Mouse (Mus musculus) megakaryocyte, embryonic 14.5 days (primary cell): ENCODE results near the gene Coq10a. TPM values are rescaled to one million over a fixed set of nuclear protein-coding genes. Genes with fewer than 3 reads are reported as not detected.

Experiments
- H3K27me3 ChIP-seq: replicated peaks from 2 replicates; pipeline ENCODE3; 2012; ENCODE audit warnings: inconsistent platforms
- H3K36me3 ChIP-seq: replicated peaks from 2 replicates; pipeline ENCODE3; 2012; ENCODE audit warnings: low read length, inconsistent platforms, mixed read lengths
- H3K4me1 ChIP-seq: 2 replicates; pipeline ENCODE4 v1.6.1; 2012; ENCODE audit warnings: inconsistent platforms
- H3K4me3 ChIP-seq: replicated peaks from 2 replicates; pipeline ENCODE3; 2012; ENCODE audit warnings: moderate library complexity, mild to moderate bottlenecking, inconsistent platforms
- H3K9me3 ChIP-seq: 2 replicates; pipeline ENCODE4 v1.6.1; 2012; ENCODE audit warnings: inconsistent platforms
- FLI1 ChIP-seq: IDR thresholded peaks from 2 replicates; pipeline ENCODE4 v1.6.1; 2012; ENCODE audit warnings: low read length, inconsistent platforms, mixed read lengths
- GATA1 ChIP-seq: IDR thresholded peaks from 3 replicates; pipeline ENCODE4 v1.6.1; 2012; ENCODE audit warnings: mixed read lengths, low read length, inconsistent platforms, borderline replicate concordance
- polyA plus RNA-seq: library from polyadenylated mRNA; stranded (reverse); fragments of >175 nt; gene quantifications from 2 replicates; pipeline ENCODE4 v1.2.3, GENCODE M21; 2012; ENCODE audit warnings: low replicate concordance; ENCODE audit not compliant: insufficient read depth

The Coq10a gene
- 5.0 and 18.0 TPM in 2 replicates for polyA plus RNA-seq

DNA sequence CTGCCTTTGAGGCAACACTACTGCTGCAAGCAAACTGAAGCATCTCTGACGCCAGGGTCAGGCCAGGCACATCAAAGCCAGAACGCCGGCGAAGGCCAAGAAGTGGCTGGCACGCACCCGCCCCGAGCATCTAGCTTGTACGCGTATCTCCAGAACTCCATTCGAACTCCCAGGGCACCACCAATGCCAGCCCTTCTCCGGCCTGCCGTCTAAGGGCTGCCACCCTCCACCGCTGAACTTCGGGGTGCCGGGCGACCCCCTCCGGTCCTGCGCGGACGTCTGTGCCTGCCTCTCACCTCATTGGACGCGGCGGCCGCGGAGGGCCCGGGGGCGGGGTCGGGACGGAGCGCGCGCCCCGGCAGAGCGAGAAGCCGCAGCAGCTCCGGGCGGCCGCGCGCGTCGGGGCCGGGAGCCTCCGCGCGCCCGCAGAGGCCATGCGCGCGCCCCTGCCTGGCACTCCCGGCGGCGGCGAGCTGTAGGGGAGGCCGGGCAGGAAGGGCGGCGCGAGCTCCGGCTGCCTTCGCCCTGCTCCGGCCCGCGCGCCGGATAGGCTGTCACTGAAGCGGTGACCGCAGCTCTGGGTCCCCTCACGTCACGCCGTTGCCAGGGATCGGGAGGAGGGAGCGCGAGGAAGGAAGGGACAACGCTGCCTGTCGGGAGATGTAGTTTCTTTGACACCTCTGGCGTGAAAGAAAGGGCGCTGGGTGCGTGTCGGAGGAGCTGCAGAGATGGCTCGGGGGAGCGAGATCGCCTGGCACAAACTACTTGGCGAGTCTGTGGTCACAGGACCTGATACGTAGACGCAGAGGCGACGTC is at the start of gene Coq10a:
Gene Coq10a, minus strand, starts transcription at position 596 of the 816 bp plus-strand sequence.
- H3K27me3 ChIP-seq = no peaks in the 10 kb centered on the region
- H3K9me3 ChIP-seq = no peaks in the 10 kb centered on the region
- H3K36me3 ChIP-seq = peaks cover 19% of the 10 kb centered on the region
- peak within 1 kb of the TSS; percentile 92 for H3K4me3 ChIP-seq
- H3K4me1 ChIP-seq = peaks cover 42% of the 10 kb centered on the region
- TF ChIP-seq GATA1 (no peak), FLI1 (no peak; the same call in 1 of the 2 replicates)

DNA sequence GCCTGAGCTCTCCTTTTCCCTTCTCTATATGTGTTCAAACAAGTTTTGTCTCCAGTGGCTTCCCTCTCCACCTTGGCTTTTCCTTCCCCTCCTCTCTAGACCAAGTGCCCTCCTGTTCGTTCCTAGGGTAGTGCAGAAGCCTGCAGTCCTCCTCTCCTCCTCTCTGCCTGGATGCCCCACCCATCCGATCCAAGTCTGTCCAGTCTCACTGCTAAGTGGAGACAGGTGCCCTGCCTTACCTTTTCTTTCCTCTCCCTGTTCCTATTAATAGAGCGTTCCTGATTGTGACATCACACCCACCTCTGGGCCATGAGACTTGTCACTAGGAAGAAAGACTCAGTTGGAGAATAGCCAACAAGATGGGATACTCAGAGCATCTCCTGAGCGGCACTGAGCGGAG is 46.1 kb upstream of the Coq10a start:
- Histone ChIP-seq H3K4me1 (peaks cover 44% of the 10 kb centered on the region), H3K27me3 (no peaks in the 10 kb centered on the region), H3K9me3 (no peaks in the 10 kb centered on the region), H3K4me3 (no peak overlapping the region), H3K36me3 (peaks cover 66% of the 10 kb centered on the region)
- TF ChIP-seq GATA1 (no peak), FLI1 (no peak)

- H3K27me3 ChIP-seq = no peaks in the 10 kb centered on the region
- peaks cover 58% of the 10 kb centered on the region for H3K4me1 ChIP-seq
- TF ChIP-seq GATA1 (no peak), FLI1 (no peak)
- H3K9me3 ChIP-seq = no peaks in the 10 kb centered on the region
- peaks cover 56% of the 10 kb centered on the region for H3K36me3 ChIP-seq
- peak overlapping the region; percentile 94 for H3K4me3 ChIP-seq
Measured at GRCm38 (mm10) chr10:128413076-128413475, 44.3 kb upstream of the Coq10a start.

DNA sequence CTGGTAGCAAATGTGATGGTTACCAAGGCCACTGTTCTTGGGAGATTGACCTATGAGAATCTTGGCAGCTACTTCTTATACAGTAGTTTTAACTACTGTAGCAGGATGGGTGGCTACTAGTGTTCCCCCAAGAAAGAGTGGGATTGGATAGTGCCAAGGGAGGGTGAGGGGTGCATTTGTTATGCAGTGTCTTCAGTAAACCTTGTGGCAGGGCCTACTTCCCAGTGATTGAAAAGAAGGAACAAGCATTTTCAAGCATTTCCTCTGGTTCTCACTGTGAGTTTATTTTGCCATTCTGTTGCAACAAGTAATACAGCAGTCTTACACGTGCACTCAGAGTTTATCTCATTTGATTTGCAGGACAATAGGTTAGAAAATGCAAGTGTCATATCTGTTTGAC is 43.8 kb upstream of the Coq10a start:
- Histone ChIP-seq H3K4me1 (peaks cover 61% of the 10 kb centered on the region), H3K9me3 (no peaks in the 10 kb centered on the region), H3K27me3 (no peaks in the 10 kb centered on the region), H3K4me3 (peak overlapping the region; percentile 94), H3K36me3 (peaks cover 56% of the 10 kb centered on the region)
- TF ChIP-seq GATA1 = no peak

GRCm38 (mm10) chr10:128412055-128412381 is 43.2 kb upstream of the Coq10a start:
- Histone ChIP-seq H3K4me1 (peaks cover 61% of the 10 kb centered on the region), H3K9me3 (no peaks in the 10 kb centered on the region), H3K36me3 (peaks cover 55% of the 10 kb centered on the region), H3K27me3 (no peaks in the 10 kb centered on the region), H3K4me3 (peak overlapping the region; percentile 94)
- no peak for TF ChIP-seq GATA1
- no peak for TF ChIP-seq FLI1

DNA sequence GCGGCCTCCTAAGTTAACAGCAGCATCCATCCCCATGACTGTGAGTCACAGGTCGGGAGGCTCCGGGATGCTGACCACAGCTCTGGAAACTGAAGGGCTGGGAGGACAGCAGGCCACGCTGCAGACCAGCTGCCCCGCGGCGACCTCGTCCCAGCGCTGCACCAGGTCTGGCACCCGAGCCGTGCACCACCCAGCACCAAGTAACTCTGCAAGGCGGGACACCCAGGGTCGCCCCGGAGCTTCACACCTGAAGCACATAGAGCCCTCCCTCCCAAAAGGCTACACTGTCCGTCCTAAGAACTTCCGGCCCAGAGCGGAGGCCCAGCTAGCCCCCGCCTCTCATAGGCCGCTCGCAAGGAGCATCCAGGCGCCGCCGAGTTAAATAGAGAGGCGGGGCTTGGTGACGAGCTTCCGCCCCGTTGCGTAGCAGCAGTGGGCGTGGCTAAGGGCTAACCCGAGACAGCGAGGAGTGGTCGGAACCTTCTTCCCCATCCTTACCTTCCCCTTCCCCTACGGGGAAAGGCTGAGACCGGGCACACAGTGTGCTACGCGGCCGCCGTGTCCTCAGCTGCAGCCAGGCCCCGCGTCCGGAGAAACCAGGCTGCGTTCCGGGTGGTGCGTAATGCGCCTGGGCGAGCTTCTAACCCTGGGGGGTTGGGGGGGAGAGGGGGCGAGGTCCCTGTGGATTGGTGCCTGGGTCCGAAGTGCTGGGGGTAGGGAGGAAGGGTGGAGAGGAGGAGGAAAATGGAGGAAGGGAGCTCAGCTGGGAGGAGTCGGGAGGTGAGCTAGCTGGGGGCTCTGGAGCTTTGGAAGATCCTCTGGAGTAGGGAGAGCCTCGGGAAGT is 42.6 kb upstream of the Coq10a start, which contains the start of the genes Nabp2 and Rnf41:
Gene Nabp2, minus strand, starts transcription at position 282 of the 844 bp plus-strand sequence.
Gene Rnf41, plus strand, starts transcription at position 447 of the 844 bp plus-strand sequence.
- Histone ChIP-seq H3K4me1 (peaks cover 57% of the 10 kb centered on the region), H3K36me3 (peaks cover 55% of the 10 kb centered on the region), H3K27me3 (no peaks in the 10 kb centered on the region), H3K9me3 (no peaks in the 10 kb centered on the region), H3K4me3 (peak within 1 kb of the TSS; percentile 94)
- TF ChIP-seq FLI1 (0 out of 2 replicates have a peak, but pooled peaks have one; percentile 28), GATA1 (no peak)

- Histone ChIP-seq H3K4me1 (peaks cover 64% of the 10 kb centered on the region), H3K36me3 (peaks cover 56% of the 10 kb centered on the region), H3K4me3 (peak overlapping the region; percentile 94), H3K27me3 (no peaks in the 10 kb centered on the region), H3K9me3 (no peaks in the 10 kb centered on the region)
- TF ChIP-seq FLI1 (no peak), GATA1 (no peak)
Measured at GRCm38 (mm10) chr10:128410560-128410845, 41.7 kb upstream of the Coq10a start.

DNA sequence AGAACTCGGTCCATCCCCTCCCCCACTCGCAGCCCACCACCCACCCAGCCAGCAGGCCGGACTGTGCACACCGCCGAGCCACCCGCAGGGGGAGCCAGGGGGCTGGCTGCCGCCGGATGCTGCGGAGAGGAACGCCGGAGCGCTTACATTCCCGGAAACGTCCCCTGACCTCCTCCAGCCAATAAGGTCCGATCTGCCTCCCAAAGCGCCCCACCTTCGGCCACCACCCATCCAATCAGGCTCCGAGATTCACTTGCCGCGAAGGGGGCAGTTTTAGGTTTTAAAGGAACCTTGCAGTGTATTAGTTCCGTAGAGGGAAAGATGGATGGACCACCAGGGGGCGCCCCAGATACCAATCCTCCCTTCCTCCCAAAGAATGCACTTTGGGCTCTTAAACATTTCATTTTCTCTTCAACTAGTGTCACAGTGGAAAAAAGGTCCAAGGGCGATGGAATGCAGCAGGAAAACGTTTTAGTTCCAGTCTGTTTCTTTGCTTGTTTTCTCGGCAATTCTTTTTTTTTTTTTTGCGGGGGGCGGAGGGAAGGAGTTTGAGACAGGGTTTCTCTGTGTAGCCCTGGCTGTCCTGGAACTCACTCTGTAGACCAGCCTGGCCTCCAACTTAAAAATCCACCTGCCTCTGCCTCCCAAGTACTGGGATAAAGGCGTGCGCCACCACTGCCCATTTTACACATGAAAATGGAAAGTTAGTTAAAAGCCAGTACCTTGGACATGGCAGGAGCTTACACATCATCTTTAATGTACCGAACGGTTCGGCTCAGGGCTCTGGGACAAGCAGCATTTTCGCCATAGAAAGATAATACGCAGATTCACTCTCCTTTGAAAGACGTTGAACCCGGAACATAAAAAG is 41.1 kb upstream of the Coq10a start:
- Histone ChIP-seq H3K27me3 (no peaks in the 10 kb centered on the region), H3K4me1 (peaks cover 63% of the 10 kb centered on the region), H3K9me3 (no peaks in the 10 kb centered on the region), H3K4me3 (peak overlapping the region; percentile 94), H3K36me3 (peaks cover 55% of the 10 kb centered on the region)
- TF ChIP-seq FLI1 (no peak), GATA1 (no peak)
